Mouse (Mus musculus) midbrain, embryonic 12.5 days (tissue): Measurements from ENCODE around the gene Irs1. TPM values are rescaled to one million over a fixed set of nuclear protein-coding genes. Genes with fewer than 3 reads are reported as not detected.

Experiments used
- ATAC-seq: fragments of 200-750 bp; cut with Nextera tagmentation; 2 replicates; pipeline ENCODE4 v1.8.0; 2017; ENCODE audit warnings: low read depth, moderate TSS enrichment, moderate library complexity; ENCODE audit not compliant: low FRiP score
- H3K27ac ChIP-seq: fragments of 300-500 bp; sonication (generic); replicated peaks from 2 replicates; pipeline ENCODE4 v1.5.1; 2016; ENCODE audit warnings: mild to moderate bottlenecking
- H3K27me3 ChIP-seq: fragments of 300-500 bp; sonication (generic); 2 replicates; pipeline ENCODE4 v1.6.1; 2016; ENCODE audit warnings: mild to moderate bottlenecking
- H3K36me3 ChIP-seq: fragments of 300-500 bp; sonication (generic); 2 replicates; pipeline ENCODE4 v1.6.1; 2016
- H3K4me1 ChIP-seq: fragments of 300-500 bp; sonication (generic); 2 replicates; pipeline ENCODE4 v1.6.1; 2016
- H3K4me2 ChIP-seq: fragments of 300-500 bp; sonication (generic); replicated peaks from 2 replicates; pipeline ENCODE4 v1.6.1; 2016; ENCODE audit warnings: mild to moderate bottlenecking, moderate library complexity
- H3K4me3 ChIP-seq: fragments of 300-500 bp; sonication (generic); 2 replicates; pipeline ENCODE4 v1.5.1; 2016; ENCODE audit warnings: mild to moderate bottlenecking
- H3K9ac ChIP-seq: fragments of 300-500 bp; sonication (generic); replicated peaks from 2 replicates; pipeline ENCODE4 v1.6.1; 2016; ENCODE audit warnings: mild to moderate bottlenecking, moderate library complexity
- H3K9me3 ChIP-seq: fragments of 300-500 bp; sonication (generic); 2 replicates; pipeline ENCODE4 v1.6.1; 2016; ENCODE audit warnings: mild to moderate bottlenecking
- WGBS: fragments of 180-500 bp; shearing (Covaris S2); methylation state at CpG from one replicate; pipeline ENCODE4 v1.1.7; 2016; 5-methylcytosine and 5-hydroxymethylcytosine counted together
- polyA plus RNA-seq: library from polyadenylated mRNA; unstranded; fragments of >200 nt; fragmentation: Nextera tagmentation; extraction: Ambion mirVana; gene quantifications from 2 replicates; pipeline ENCODE4 v1.2.1, GENCODE M21; 2016

Irs1 gene
- polyA plus RNA-seq, 1 experiment from 2014 or later: 11.5 TPM

DNA sequence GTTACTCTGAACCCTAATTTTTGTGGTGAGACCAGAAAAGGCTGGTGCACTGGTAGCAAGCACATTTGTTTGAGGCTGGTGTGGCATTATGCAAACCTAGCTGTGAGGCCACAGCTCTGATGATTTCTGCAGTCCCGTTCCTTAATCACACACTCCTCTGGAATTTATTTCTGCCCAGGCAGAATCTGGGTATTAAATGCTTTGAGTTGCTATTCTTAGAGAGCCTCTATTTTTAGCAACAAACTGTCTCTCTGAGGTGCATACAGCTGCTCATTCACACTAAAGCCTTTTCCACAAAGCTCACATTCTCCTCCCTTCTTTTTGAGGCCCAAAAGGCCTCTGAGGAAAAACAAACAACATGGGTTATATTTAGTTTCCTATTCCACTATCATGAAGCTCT lies 91.3 kb downstream of the Irs1 start:
- ATAC-seq: no peak
- H3K9me3 ChIP-seq: no peaks in the 10 kb centered on the region
- no peaks in the 10 kb centered on the region for H3K36me3 ChIP-seq
- H3K27ac ChIP-seq: no peak overlapping the region
- H3K27me3 ChIP-seq: no peaks in the 10 kb centered on the region
- H3K4me3 ChIP-seq: no peak overlapping the region
- H3K9ac ChIP-seq: no peak overlapping the region
- no peak overlapping the region for H3K4me2 ChIP-seq
- H3K4me1 ChIP-seq: peaks cover 7% of the 10 kb centered on the region; the same call in 1 of the 2 replicates
- WGBS: 42% methylated on average over 1 of the region's 1 CpGs

DNA sequence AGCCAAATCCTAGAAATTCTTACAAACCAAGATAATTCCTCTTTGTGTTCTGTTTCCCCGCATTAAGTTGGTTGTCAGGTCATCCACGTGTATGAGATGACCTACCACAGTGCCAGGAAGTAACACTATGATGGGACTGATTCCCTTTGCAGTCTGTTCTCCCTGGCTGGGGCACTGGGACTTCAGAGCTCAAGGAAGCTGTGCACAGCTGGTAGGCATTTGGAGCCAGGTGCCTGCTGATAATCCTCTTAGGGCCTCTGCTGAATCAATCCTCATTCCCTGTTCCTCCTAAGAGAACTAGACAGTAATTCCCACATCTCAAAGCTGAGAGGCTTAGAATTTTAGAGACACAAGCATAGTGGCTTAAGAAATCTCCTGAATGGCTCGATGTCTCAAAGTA lies 99.6 kb downstream of the Irs1 start:
- WGBS: 16% methylated on average over 3 of the region's 3 CpGs
- H3K36me3 ChIP-seq: no peaks in the 10 kb centered on the region
- H3K9me3 ChIP-seq: no peaks in the 10 kb centered on the region
- H3K27ac ChIP-seq: no peak overlapping the region
- no peak overlapping the region for H3K4me3 ChIP-seq
- no peak overlapping the region for H3K9ac ChIP-seq
- H3K4me2 ChIP-seq: no peak overlapping the region
- H3K4me1 ChIP-seq: no peaks in the 10 kb centered on the region
- peak; percentile 30; the same call in 1 of the 2 replicates for ATAC-seq
- no peaks in the 10 kb centered on the region for H3K27me3 ChIP-seq

DNA sequence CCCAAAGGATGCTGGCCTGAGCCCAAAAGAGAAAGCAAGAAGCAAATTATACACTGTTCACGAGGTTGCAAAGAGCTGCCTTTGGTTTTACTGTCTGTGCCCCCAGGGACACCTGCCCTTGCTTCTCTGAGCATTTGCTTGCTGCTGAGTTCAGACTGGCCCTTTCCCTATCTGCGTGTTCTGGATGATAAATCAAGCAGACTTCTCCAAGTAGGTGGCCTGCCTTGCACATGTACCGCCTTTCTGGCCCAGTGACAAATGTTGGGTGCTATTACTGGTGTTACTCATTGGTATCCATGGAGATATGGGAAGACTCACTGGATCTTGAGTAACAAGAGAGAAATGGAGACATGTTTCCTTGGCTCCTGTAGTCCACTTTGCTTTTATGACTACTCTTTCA lies 101.7 kb downstream of the Irs1 start:
- no peaks in the 10 kb centered on the region for H3K36me3 ChIP-seq
- no peak overlapping the region for H3K27ac ChIP-seq
- H3K9ac ChIP-seq: no peak overlapping the region
- 72% methylated on average over 3 of the region's 3 CpGs for WGBS
- no peak overlapping the region for H3K4me3 ChIP-seq
- ATAC-seq: no peak
- no peak overlapping the region for H3K4me2 ChIP-seq
- no peaks in the 10 kb centered on the region for H3K4me1 ChIP-seq
- H3K27me3 ChIP-seq: no peaks in the 10 kb centered on the region
- H3K9me3 ChIP-seq: no peaks in the 10 kb centered on the region

DNA sequence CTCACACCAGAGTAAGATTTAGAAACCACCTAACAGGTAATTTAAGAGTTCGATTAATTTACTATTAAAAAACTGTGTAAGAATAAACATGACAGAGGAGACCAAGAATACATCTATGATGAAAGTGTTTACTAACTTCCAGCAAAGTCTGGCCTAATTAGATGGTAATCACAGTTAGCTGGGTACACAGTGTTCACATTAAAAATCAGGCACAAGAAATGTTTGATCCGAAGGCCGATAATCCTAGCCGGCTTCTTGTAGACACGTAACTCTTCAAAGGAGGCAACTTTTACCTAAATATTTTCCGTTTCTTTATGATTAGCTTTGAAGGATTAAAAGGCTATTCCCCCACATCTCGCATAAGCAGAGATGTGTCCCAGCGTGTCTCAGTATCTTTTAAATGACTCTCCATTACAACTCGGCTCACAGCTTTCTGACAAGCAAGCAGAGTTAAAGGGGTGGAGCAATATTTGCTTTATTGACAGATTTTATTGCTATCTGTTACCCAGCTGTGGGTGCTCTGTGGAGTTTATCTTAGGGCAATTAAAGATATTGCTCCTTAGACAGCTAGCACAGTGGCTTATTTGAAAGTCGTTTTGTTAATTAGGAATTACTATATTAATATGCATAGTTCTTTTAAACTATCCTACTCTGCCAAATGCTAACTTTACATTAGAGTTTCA lies 102.5 kb downstream of the Irs1 start:
- Histone ChIP-seq H3K4me2 (no peak overlapping the region), H3K27ac (no peak overlapping the region), H3K9me3 (no peaks in the 10 kb centered on the region), H3K27me3 (no peaks in the 10 kb centered on the region), H3K4me3 (no peak overlapping the region), H3K9ac (no peak overlapping the region), H3K36me3 (no peaks in the 10 kb centered on the region), H3K4me1 (no peaks in the 10 kb centered on the region)
- WGBS: 78% methylated on average over 10 of the region's 10 CpGs
- ATAC-seq: no peak

DNA sequence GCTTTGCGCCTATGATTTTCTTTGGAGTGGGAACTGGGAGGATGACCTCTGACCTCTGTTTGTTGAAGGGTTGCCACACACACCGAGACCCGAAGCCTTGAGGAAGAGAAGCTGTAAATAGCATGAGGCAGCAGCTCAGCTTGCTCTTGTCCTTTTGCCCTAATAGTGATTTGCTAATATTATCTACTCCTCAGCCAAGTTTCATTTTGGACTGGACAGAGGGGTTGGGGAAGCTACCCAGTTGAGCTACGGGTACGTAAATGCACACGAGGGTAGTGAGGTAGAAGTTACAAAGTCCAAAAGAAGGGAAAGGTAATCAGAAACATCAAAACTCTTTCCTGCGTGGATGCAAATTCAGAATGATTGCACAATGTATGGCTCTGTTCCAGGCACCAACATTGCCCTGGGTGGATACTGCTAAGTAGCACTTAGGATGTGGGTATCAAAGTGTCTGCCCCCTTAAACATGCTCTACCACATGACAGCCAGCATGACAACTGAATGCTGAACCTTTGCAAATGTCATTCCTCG lies 107.2 kb downstream of the Irs1 start:
- H3K27ac ChIP-seq: no peak overlapping the region
- ATAC-seq: no peak
- no peak overlapping the region for H3K4me3 ChIP-seq
- H3K36me3 ChIP-seq: no peaks in the 10 kb centered on the region
- no peak overlapping the region for H3K4me2 ChIP-seq
- no peaks in the 10 kb centered on the region for H3K4me1 ChIP-seq
- 77% methylated on average over 8 of the region's 8 CpGs for WGBS
- H3K27me3 ChIP-seq: no peaks in the 10 kb centered on the region
- H3K9me3 ChIP-seq: no peaks in the 10 kb centered on the region
- H3K9ac ChIP-seq: no peak overlapping the region

Other genes with a start within 250 kb of the Irs1 start
- gene Gm9747, start 58.3 kb downstream of the Irs1 start, polyA plus RNA-seq: 24.9 and 26.4 TPM in 2 replicates
- gene Rhbdd1, start 25.0 kb upstream of the Irs1 start, polyA plus RNA-seq: 9.0 and 10.2 TPM in 2 replicates